Mouse (Mus musculus) thymus, postnatal 0 days (tissue): ENCODE results near the gene Faf2. TPM values are rescaled to one million over a fixed set of nuclear protein-coding genes. Genes with fewer than 3 reads are reported as not detected.
A peak's percentile ranks its signal among the peaks of the same experiment; 100 is the strongest.
"Not testable (repeated sequence)": the region's sequence is repeated elsewhere in the genome, so short reads cannot be mapped to it uniquely, and the experiment has no call there.

Experiments used
- DNase-seq: peaks from one replicate; pipeline ENCODE4 v3.0.0-alpha.2; 2015; ENCODE audit warnings: low spot score
- polyA plus RNA-seq: library from polyadenylated mRNA; unstranded; fragments of >200 nt; fragmentation: Nextera tagmentation; extraction: Ambion mirVana; gene quantifications from 2 replicates; pipeline ENCODE4 v1.2.1, GENCODE M21; 2015

Faf2 gene
- polyA plus RNA-seq, 1 experiment from 2014 or later, result 52.6 TPM

DNA sequence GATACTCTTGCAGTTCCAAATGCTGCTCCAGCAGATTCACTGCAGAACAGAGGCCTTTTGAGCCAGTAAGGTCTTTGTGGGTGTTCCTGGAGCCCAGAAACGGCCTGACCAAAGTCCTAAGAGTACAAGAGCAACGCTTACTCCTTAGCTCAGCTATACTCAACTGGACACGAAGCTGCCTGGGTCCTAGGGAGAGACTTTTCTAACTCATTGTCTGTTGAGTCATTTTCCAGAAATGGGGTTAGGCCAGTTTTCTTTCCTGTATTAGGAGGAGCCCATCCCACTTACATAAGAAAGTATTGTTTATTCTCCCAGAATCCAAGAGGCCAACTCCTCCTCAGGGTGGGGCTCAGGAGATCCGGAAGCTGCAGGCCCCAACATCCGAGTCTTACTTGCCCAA, 16.2 kb upstream of the Faf2 start:
- DNase-seq, result no peak

DNA sequence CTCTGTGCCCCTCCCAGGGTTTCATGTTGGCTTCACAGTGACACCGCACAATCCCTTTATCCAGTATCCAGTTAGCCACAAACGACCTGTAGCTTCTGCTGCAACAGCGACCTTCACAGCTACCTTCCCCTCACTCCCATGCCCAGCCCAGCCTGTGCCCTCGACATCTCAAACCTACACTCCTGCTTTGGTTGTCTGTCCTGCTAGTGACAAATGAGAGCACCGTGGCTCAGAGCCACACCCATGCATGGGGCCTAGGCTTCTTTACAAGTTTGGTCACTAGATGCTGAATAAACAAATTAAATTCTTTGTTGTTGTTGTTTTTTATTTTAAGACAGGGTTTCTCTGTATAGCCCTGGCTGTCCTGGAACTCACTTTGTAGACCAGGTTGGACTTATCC, 14.4 kb upstream of the Faf2 start:
- DNase-seq, result no peak

DNA sequence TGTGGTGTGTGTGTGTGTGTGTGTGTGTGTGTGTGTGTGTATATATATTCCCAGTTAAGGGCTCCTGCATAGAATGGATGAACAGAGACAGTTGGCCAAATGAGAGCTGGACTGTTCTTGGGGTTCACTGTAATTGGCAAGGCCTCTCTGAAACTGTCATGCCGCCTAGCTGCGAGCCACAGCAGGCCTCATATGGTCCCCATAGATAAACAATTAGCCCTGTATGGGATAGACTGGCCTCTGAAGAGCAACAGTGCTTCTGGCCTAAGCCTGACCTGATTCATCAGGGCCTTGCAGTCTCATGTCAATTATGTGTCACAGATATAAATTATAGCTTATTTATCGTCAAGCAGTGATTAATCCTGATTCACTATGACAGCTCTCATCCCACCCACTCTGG, 13.6 kb upstream of the Faf2 start:
- DNase-seq, result no peak

DNA sequence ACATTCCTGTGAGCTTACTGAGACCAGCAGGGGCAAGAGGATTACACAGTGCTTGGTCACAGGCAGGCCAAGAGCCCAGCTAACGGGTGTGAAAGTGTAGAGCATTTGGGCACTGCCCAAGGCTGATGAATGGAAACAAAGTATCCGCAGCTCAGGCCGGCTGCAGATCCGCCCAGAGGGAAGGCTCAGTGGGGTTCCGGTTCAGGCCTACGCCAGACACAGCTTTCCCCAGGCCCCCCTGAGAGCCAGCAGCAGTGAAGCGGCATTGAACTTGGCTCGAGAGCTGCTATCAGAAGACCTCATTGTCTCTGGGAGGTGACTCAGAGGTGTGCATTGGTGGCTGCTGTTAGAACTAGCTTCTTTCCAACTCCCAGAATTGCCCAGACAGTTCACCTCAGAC, 12.9 kb upstream of the Faf2 start:
- no peak for DNase-seq

DNA sequence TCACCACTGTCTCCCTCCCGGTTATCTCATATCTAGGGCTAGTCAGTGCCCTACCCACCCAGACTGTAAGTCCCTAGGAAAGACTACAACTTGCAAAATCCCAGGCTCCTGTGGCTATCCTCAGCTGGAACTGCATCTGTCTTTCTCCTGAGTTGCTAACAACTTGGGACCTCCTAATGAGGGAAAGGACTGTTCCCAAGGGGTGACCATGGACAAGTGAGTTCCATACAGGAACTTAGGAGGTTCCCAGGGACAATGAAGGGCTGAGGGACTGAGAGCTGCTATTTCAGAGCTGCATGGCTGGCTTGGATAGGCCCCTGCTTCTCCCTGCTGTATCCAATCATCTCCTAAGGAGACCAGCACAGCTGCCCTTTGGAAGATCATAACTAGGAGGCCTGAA, 12.3 kb upstream of the Faf2 start:
- no peak for DNase-seq

DNA sequence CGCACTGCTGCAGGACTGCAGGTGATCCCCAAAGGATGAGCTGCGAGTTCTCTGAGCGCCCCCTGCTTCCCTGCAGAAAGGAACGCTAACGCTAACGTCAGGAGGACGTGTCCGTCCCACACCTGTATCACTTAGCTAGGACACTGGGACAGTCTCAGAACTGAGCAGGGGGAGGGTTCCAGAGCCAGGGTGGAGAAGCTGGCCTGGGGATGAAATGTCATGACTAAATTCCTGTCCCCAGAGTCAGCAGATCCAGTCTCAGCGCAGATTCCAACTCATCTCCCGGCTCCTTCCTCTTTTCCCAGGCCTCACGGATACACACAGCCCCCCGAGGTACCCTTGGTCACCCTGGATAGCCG, 11.0 kb upstream of the Faf2 start:
- no peak for DNase-seq

DNA sequence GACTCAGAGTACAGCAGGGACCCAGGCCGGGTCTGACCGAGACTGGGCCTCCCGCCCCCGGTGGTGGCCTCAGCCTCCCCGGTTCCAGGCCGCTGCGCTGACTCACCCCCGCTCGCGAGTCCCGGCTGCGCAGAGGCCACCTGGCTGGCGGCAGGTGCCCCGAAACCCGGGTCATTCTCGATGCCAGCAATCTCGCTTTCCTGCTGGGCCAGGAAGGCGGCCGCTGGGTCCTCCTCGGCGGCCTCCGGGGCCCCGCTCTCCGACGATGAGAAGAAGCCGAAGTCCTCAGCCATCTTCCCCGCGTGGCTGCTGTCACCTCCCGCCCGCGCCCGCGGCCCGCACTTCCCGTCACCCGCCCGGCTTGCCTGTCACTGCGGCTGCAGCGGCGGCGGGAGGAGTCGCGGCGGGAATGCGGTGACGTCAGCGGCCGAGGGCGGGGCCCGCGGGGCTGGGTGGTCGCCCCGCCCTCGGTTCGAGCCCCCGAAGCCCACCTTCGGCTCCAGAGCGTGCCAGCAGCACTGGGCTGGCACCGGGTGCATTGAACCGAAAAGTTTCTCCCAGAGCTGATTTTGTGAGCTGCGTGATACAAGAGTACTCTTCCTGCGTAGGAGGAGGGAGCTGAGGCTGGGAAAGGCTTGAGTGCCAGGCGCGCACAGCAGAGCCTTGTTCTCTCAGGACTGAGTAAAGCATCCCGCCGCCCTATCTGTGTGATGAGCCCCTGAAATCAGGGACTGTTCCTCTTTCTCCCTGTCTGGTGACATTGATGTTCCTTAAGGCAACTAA, 10.4 kb upstream of the Faf2 start, which contains the start of gene Cltb:
Cltb (minus strand) TSS at position 373 of the 783 bp plus-strand sequence.
- DNase-seq, result peak; percentile 76

DNA sequence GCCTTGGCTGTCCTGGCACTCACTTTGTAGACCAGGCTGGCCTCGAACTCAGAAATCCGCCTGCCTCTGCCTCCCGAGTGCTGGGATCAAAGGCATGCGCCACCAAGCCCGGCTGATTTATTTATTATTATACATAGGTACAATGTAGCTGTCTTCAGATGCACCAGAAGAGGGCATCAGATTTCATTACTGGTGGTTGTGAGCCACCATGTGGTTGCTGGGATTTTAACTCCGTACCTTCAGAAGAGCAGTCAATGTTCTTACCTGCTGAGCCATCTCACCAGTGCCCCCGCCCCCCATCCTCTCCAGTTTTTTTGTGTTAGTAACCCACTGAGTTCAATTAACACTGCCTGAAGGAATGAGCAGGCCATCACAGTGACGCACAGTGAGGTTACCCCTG, 8.4 kb upstream of the Faf2 start:
- DNase-seq, result not testable (repeated sequence)

DNA sequence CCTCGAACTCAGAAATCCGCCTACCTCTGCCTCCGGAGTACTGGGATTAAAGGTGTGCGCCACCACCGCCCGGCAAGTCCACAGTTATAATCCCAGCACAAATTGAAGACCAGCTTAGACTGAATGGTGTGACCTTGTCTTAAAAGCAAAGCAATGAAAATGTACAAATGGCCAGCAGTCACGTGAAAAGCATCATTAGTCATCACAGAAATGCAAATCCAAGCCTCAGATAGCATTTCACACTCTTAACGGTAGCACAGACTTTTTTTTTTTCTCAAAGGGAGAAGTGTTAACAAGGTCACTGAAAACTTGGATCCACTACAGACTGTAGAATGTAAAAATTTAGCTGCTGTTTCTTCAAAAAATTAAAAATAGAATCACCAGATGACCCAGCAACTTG, 5.3 kb upstream of the Faf2 start:
- no peak for DNase-seq

DNA sequence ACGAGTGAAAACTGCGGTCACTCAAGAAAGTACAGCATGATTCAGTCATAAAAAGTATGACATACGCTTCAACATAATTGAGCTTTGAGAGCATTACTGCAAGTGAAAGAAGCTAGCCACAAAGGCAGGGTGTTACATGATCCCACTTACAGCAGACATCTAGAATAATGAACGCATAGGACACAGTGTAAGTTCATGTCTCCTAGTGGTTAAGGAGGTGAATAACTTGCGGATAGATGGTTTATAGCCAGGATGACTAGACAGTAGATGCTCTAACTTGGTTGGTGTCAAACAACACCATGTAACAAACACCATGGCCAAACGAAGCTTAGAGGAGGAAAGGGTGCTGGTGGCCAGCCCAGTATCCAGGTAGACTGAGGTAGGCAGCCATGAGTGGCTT, 4.6 kb upstream of the Faf2 start:
- no peak for DNase-seq

DNA sequence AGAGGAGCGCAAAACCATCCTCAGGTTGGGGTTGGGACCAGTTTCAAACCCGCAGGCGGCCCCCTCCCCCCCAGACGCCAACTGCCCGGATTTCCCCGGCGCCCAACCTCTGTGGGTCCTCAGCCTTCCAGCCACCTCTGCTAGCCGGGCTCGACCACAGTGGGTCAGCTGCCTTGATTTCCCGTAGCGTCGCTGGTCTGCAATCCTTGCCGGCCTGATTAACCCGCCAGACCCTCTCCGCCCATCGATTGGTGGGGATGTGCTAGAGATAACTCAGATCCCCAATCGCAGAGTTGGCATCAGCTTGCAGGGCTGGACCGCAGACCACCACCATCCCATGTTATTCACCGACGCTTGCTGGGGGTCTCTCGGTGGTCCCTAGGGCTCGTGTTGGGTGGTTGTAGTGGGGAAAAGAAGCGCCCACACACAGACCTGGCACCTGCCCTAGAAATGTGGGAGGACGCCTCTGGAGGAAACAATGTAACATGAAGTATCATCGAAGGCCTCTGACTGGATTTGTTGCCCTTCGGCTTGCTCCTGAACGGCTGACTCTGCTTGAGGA, 457 bp downstream of the Faf2 start:
- DNase-seq, result peak; percentile 31

DNA sequence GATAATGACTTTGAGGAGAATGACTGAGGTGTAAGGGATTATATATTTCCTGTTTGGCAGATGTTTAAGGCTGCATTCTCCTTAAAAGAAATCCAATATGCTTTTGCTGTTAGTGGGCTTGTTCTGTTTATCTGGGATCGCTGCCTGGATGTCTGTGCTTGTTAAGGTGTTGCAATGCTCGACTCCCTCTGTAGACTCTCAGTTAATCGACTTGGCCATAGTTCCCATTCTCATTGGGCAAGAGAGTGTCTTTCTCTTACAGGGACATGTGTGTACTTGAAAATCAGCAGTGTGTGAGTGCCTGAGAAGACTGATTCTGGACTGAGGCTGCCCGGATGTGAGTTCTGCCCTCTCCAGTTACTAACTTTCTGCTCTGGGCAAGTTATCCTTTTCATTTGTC, 7.5 kb downstream of the Faf2 start:
- no peak for DNase-seq

DNA sequence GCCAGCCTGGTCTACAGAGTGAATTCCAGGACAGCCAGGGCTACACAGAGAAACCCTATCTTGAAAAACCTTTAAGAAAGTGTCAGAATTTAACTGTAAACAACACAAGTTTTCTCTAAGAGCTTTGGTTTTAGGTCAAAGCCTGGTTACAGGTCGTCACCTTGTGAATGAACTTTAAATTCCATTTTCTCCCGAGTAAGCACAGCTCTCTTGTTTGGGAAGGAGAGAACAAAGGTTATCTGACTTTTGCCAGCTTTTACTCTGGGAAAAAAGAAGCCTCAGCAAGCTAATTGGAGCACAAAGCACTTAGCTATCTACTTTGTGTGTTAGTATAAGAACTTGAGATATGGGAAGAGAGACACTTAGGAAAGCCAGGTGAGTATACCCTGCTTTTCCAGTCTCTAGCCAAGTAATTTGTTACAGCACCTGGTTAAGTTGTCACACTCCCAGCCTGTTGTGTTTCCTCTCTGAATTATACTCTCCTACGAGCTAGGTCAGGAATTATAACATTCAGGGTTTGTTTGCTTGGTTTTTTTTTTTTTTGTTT, 11.2 kb downstream of the Faf2 start:
- DNase-seq, result no peak

DNA sequence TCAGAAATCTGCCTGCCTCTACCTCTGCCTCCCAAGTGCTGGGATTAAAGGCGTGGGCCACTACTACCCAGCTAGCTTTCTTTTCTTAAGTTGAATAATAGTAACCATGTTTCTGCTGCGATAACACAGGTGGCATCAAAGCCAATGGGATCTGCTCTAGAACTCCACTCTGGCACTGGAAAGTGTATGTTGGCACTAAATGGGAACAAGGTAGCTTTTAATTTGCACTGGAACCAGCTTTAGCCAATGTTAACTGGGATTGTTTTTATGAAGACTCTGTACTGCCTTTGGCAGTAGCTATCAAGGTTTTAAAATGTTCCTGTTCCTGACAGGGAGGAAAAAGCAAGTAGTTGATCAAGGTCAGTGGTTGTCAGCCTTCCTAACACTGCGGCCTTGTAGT, 13.4 kb downstream of the Faf2 start:
- DNase-seq, result no peak

DNA sequence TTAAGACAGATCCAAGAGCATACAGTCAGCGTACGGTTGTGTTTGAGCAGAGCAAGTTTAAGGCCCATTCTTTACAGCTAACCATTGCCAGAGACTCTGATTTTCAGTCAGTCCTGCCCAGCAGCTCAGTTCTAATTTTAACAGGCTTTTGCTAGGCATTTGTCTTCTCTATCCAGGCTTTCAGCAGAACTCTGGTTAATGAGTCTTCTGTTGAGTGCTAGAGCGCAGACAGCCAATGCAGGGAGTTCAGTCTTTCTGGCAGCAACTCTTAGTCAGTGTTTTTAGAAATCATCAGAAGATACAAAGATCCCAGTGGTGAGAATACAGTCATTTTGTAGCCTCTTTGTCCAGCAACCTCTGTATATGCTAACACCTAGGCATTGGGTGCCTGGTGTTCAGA, 28.9 kb downstream of the Faf2 start:
- no peak for DNase-seq

DNA sequence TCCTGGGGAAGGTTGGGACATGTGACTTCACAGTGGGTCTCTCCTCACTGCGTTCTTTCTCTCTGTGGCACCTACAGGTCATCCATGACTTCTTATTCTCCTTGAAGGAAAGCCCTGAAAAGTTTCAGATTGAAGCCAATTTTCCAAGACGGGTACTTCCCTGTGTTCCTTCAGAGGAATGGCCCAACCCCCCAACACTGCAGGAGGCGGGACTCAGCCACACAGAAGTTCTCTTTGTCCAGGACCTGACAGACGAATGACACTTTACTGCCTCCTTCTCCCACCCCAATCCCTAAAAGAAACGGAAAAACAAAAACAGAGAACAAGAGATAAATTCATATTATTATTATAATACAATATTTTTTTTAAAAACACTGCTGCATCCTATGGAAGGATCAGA, 39.3 kb downstream of the Faf2 start:
- DNase-seq, result no peak

DNA sequence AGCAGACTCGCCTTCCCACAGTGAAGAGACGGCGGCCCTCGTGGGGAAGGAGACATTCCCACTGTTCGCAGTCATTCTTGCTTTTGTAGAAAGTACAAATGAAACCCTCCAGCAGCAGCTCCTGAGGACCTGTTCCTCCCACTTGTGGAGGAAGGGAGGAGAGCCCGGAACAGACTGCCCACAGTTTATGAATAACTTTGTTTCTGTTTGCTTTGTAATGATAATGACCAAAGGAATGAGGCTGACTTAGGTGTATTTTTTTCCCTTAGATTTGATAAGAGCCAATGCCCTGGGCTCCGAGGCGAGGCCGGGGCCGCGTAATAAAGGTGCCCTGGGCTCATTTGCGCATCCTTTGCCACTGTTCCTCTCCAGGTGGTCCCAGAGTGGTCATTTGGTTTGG, 39.8 kb downstream of the Faf2 start:
- DNase-seq, result no peak

DNA sequence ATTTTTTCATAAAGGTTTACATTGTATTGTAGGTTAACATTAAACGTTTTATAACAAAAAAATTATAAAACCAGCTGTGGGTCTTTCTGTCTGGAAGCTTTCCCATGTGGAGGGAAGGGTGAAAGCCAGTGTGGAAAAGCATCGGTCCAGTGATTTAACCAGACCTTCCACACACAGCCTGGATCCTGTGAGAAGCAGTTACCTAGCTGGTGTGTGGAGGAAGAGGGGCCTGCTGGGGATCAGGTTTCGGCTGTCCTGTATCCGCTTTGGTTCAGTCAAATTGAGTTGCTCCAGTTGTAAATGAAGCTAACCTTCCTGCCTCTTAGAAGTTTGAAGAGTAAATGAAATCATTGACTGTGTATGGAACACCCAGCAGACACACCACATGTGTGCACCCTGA, 42.4 kb downstream of the Faf2 start:
- no peak for DNase-seq

DNA sequence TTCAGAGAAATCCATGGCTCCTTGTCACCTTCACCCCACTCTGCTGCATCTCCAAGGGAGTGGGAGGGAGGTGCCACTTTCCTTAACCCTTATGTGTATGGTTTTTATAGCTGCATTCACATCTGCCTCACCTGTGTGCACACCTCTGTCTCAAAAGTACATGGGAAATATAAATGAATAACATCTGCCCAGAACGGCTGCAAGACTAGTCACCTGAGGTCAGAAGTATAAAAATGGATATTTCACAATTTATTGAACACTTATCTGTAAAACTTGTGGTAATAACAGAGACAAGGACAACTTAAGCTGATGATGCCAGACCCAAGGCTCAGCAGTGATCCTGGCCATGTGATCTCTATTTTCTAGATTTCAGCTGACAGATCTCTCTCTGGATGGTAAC, 42.9 kb downstream of the Faf2 start:
- no peak for DNase-seq

DNA sequence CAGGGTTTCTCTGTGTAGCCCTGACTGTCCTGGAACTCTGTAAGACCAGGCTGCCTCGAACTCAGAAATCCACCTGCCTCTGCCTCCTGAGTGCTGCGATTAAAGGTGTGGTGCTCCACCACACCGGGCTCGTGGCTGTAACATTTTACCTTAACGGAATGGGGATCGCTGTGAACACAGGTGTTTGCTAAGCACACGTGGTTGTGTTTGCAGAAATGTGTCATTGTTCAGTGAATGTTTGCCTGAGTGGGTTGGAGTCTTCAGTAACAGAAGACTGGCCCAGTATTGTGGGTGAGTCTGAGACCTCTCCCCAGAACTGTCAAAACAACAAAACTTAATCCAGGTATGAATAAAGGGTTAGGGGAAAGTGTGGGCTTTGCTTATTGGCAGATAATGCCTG, 43.5 kb downstream of the Faf2 start:
- DNase-seq, result no peak

DNA sequence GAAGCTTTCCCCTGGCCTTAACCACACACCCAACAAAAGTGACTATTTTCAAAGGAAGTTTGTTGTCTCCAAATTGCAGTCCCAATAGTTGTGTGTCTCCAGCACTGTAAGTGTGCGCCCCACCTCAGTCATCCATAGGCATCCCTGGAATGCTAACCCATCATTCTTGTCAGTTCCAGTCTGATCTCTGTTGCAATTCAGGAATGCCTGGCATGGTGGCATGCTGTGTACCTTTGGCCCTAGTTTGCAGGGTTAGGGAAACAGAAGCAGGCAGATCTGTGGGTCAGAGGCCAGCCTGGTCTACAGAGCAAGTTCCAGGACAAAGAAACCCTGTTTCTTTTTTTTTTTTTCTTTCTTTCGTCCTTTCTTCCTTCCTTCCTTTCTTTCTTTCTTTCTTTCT, 48.9 kb downstream of the Faf2 start:
- DNase-seq, result no peak

DNA sequence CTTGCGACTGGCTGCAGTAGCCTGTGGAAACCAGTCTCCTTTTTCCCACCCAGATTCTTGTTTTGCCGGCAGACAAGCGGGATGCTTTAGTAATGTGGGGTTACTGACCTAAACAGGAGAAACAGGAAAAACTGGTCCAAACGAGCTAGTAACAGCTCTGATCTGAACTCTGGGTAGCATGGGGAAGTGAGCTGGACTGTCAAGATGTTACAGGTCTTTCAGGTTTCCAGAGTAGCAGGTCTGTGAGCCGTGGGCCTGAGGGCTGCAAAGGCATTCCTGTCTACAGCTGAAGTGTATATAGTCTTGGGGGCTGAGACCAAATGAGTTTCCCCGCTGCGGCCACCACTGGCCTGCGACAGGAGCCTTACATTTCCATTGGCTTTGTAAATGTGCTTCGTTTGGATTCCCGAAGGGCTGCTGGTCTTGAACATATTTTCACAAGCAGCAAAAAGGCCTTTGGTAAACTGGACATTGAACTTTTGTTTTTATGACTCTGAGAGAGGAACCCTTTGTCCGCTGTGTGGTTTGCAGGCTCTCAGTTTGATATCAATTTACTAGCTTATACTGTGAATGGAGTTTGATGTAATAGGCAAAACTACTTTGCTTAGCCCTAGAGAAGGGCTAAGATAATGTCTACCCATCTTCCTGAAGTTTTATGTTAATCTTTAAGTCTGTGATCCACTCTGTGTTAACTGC, 54.5 kb downstream of the Faf2 start:
- DNase-seq, result no peak

DNA sequence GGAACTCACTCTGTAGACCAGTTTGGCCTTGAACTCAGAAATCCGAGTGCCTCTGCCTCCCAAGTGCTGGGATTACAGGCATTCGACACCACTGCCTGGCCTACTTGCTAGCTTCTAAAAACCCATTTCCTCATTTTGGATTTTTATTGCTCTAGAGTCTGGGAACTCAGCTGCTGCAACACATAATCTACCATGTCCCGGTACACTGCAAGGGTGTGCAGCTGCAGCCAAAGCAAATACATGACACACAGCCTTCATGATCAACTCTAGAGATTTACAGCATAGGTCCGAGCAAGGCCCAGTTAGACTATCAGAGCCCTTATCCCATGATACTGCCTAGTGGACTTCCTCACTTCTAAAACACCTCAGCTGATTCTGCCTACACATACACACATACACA, 56.7 kb downstream of the Faf2 start:
- no peak for DNase-seq
